Mouse (Mus musculus) liver, embryonic 14.5 days (tissue): ENCODE measurements around the gene Wbp1l.

Experiments
- CTCF ChIP-seq: IDR thresholded peaks from 2 replicates; pipeline ENCODE4 v1.5.1; 2016; ENCODE audit warnings: antibody characterized with exemption, low read depth, control low read depth
- EP300 ChIP-seq: IDR thresholded peaks from 2 replicates; pipeline ENCODE4 v1.6.1; 2016; ENCODE audit warnings: antibody characterized with exemption, low read depth

DNA sequence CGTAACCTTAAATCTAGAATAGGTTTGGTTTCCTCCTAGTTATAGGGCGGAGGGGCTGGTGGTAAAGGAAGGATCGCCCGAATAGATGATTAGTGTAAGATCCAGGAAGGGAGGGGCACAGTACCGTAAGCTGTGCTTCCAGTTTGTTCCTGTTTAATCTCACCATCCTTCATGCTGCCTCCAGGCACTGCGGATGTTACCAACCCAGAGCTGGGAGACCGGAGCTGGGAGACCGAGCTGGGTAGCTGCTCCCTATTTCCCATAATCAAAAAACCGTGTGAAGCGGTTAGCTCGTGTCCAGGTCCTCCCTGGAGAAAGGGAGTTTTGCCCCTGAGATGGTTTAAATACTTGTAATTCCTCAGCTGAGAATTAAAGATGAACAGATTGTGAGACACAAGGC, 17.5 kb downstream of the Wbp1l start:
- no peak for TF ChIP-seq EP300
- TF ChIP-seq CTCF, result no peak
